Mouse (Mus musculus): ENCODE results near the gene Hsd17b3.
"Not testable (repeated sequence)": the region's sequence is repeated elsewhere in the genome, so short reads cannot be mapped to it uniquely, and the experiment has no call there.

Gene Hsd17b3

DNA sequence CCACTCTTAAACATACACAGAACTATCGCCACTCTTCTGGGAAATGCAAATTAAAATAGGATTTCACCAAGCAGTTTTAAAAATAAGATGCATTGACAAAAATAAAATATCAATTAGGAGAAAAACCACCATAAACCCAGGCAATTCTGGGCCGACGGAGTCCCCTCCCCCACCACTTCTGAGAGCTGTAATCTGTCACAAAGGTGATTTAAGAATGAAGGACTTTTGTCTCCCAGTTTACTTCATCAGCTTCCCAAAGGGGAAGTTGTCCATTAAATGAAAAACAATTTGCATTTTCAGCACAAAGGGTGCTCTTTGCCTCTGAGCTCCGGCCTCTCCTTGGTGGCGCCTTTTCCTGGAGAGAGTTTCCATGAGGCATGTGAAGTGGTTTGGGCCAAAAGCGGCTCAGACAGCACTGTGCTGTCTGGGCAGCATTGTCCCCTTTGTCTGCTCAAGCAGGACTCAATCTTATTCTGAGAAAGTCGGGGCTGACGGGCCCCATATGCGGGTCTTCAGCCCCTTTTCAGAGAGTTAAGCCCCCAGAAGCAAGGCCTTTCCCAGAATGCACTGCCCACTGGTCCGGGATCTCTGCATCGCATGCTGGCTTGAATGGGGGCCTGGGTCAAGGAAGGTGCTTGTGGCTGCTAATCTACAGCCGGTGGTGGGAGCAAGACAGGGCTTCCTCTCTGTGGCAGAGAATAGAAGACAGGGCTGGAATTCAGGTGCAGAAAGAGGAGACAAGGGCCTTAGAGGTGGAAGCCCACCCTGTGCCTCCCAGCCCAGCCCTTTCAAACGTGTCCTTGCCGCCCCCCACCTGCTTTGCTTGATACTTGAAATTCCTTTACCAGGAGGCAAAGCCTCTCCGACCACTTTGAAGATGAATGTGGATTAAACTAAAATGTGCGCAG, 7.8 kb downstream of the Hsd17b3 start:
- DNase-seq (ENCODE audit: low spot score), result peak; percentile 59

DNA sequence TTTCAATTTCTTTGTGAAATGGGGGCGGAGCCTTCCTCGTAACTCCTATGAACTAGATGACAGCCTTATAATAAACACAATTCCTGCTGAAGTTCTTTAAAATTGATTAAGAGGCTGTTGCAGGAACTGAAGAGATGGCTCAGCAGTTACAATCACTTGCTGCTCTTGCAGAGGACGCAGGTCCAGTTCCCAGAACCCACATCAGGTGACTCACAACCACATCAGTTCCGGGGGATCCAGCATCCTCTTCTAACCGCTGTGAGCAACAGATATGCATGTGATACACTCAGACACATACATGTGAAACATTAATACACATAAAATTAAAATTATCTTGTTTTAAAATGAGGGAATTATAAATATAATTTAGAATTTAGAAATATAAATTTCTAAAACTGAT, 11.4 kb downstream of the Hsd17b3 start:
- DNase-seq (ENCODE audit: low spot score), result no peak

DNA sequence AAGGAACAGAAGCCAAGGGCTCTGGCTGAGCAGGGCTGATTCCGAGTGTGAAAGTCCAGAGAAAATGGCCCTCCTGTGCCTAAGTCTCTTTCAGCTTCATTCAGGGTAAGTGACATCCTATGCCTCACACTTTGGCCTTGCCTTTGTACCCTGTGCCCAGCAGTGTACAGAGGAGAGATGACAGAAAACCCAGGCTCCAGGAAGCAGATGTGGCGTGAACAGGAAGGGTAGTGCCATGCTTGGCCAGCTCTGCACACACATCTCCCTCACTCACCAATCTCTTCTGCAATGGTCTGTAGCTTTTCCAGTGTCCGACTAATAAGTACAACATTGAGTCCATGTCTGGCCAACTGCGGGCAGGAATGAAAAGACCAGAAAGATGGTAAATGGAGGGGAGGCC, 13.0 kb downstream of the Hsd17b3 start:
- no peak for DNase-seq (ENCODE audit: low spot score)

DNA sequence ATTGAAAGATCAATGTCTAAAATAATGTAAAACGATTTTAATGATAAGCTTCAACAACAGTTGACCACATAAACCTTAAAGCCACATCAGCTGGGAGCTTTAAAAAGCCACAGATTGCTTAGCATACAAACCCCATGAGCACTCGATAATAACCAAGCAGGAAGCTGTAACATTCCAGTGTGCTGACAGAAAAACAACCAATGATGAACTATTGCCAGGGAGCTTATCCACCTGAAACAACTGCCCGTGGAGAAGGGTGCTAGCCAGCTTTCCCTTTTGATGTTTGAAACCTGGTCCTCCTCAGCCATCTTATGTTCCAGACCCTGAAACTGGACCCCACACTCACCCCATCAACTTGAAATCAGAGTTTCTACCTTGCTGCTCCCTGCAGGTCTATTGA, 22.4 kb downstream of the Hsd17b3 start:
- DNase-seq (ENCODE audit: low spot score), result no peak

DNA sequence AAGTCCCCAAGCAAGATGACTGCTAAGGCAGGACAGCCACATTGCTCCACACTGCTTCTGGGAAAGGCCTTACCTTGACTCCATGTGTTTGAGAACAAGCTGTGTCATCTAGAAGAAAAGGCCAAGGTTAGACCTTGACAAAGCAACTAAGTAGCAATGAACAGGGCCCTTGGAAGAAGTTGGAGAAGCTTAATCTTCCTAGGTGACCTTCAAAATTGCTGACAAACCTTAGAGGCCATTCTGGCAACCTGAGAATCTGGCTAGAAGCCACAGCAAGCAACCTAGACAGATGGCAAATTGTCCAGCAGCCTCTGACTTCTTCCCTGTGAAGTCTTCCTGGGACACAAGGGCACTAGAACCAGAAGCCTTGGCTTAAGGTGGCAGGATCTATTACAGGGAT, 24.8 kb downstream of the Hsd17b3 start:
- no peak for DNase-seq (ENCODE audit: low spot score)

DNA sequence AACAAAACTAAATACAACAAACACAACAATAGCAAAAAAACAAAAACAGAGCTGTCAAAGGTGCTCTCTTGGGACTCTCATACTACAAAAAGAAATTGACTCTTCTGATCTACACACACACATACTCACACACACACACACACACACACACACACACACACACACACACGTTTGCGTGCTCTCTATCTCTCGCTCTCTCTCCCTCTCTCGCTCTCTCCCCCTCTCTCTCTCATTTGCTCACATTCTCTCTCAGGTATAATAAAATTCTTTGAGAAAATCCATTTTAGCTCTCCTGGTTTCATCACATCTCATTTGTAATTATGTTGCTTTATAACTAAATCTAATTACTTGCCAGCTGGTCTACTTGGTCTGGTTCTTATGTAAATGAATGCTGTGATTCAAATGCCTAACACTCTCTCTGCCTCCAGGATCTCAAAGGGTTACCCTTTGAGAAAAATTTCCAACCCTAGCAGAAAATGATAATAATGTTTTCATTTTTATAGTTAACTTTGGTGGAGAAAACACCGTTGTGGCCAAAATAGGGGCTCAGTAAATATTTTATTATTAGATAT, 28.0 kb downstream of the Hsd17b3 start:
- DNase-seq (ENCODE audit: low spot score), result no peak

DNA sequence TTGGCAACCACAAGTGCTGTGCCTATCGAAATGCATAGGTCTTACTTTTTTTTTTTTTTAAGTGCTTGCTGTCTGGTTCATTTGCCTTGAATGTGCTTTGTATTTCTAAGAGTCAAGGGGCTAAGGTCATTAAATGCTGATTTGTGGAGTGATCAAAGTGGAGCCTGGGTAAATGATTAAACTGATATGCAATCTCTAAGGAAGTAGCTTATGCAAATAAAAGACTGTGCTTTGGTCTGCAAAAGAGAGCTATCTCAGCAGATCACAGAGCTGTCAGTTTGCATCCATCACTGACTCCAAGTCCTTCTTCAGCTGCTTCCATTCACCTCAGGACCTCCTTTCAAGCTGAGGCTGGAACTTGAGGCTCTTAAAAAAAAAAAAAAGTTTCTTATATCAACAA, 35.1 kb downstream of the Hsd17b3 start:
- no peak for DNase-seq (ENCODE audit: low spot score)

DNA sequence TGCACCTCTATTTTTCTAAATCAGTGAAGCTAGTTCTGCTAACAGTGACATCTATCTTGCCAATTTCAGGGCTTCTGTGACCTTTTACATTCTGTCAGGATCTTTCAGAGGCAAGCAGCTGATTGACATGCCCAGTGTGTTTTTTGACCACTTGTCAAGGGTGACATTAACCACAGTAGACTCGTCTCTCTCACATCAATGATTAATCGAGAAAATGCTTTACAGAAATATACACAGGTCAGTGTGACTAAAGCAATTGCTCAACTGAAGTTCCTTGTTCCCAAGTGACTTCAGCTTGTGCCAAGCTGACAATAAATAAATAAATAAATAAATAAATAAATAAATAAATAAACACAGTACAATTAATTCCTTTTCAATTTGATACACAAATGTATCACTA, 36.7 kb downstream of the Hsd17b3 start:
- not testable (repeated sequence) for DNase-seq (ENCODE audit: low spot score)

DNA sequence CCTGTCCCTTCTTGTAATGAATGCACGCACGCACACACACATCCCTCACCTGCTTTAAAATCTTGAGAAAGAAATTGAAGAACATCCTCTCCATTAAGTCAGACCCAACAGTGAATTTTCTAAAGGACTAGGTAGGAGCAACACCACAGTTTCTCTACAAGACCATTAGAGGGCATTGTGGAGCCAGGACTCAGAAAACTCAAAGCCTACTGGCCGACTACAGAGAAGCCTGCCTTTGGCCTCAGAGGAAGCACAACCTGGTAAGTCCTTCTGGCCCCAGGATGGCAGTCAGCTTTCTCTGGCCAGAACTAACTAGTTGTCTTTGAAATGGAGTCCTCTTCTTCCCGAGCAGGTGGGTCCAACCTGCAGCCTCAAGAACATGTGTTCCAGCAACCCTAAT, 38.1 kb downstream of the Hsd17b3 start:
- peak; percentile 54 for DNase-seq (ENCODE audit: low spot score)

DNA sequence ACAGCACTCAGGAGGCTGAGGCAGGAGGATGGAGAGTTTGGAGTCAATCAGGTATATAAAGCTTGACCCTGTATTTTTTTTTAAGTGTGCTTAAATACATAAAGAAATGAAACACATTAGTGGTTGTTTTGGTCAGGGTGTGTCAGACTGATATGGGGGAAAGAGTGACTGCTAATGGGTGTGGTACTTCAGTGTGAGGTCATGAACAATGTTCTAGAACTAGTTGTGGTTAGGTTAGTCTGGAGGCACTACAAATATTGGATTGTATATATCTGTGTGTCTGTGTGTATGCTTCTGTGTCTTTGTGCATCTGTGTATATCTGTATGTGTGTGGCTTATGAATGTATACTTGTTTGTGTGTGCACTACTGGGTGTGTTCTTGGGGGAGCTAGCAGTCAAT, 39.5 kb downstream of the Hsd17b3 start:
- no peak for DNase-seq (ENCODE audit: low spot score)

DNA sequence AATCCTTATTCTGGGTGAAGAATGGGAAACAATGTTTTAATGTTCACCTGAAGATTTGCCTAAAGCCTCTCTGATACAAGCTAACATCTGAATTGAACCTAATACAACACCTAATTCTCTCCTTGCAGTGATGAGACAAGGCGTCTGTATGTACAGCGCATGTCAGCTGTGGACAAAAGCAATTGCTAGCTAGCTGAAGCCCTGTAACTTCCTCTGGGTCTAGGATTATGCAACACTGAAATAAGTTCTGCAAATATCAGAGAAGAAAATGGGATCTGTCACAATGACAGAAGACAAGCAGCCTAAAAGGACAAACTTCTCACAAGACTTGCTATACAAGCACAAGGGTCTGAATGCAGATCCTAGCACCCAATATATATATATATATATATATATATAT, 40.6 kb downstream of the Hsd17b3 start:
- DNase-seq (ENCODE audit: low spot score), result no peak

DNA sequence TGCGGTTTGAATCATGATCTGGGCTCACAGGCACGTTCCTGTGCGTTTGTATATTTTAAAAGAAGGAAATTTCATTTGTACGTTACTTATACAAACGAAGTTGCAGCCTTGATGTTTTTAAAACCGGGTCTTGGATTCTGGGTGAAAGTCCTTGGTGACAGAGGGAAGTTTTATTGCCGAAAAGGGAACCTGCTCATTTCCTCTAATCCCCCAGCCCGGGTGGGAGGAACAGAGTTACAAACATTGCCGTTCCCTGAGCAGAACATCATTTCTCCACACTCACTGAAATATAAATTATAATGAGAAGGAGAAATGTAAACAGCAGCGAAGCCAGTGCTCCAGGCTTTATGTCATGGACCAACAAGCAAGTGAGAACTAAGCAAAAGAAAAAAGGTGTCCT, 49.1 kb downstream of the Hsd17b3 start:
- no peak for DNase-seq (ENCODE audit: low spot score)

DNA sequence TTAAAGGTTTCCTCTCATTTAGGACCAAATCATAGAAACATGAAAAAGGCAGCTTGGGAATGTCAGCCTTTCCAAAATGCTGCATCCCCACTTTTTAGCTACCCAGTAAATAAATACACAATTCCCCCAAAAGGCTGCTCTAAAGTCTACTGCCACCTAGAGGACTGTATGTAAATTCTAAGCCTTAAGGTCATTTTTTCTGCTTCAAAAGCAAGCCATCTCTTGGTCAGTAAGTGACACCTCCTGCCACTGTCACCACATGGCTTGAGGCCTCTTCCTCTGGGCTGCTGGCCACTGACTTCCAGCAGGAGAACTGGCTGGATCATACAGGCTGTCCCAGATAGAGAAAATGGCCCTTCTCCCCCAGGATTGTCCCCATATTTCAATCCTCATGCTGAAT, 50.9 kb downstream of the Hsd17b3 start:
- DNase-seq (ENCODE audit: low spot score), result peak; percentile 53

DNA sequence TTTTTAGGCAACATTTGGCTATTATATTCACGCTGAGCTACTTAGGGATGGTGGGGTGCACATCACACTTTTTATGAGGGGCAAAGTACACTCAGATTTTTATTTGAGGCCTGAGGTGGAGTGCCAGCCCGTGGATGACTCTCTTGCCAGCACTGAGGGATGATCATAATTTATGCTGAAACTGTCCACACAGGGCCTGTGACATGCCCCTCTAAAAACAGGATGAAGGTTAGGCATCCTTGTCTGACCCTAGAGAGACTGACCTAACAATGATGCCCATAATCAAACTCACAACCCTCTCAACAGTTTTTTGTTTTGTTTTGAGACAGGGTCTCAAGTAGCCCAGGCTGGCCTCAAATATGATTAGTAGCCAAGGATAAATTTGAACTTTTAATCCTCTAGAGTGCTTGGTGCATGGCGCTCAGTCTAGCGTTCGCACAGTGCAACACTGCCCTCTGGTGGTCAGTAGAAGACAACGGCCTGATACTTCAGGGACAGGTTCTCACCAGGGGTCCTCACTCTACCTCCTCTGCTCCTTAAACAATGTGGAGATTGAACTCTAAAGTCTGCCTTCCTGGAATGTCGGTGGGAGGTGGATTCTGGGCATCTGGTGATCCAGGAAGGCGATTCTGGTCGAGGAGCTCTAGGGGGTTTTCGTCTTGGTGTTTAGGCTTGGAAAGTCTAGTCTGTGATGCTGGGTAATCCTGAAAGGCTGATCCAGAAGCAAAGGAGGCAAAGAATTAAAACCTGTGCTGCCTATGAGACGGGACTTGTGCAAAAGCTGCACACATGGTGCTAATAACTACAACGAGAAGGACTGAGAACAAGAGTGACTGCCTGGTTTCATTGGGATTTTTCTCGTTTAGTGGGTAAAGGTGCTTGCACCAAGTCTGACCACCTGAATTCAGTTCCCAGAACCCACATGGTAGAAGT, 52.7 kb downstream of the Hsd17b3 start:
- peak; percentile 92 for DNase-seq (ENCODE audit: low spot score)

DNA sequence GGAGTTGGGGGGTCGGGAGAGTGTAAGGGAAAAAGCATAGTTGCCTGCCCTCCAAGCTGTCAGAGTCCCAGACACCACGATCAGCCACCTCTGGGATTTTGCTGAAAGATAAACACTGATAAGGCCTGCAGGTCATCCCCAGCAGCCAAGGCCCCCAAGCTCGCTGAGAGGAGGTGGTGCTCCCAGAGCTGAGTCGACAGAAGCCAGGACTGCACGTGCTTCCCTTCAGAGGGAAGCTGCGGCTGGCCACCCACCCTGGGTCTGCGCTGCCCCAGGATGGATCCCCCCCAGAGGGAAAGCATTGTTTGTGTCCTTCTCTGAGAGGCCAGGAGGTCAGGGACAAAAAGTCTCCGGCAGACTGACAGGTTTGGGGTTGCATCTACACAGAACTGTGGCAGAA, 54.0 kb downstream of the Hsd17b3 start:
- peak; percentile 43 for DNase-seq (ENCODE audit: low spot score)

DNA sequence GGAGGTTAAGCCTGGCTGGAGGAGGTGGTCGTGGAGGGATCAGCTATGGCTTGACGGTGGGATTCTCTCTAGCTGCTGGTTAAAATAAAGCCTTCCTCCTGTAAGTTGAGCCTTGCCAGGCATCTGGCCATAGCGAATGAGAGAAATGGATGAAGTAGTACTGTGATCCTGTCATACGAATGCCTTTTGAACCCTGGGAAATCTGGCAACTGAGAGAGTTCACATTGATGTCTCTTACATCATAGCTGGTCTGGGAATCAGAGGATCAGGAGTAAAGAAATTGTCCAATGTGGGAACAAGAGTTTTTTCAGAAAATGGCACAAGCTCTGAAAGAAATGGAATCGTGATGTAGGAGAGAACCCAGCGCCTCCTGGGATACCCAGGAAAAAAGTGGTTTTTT, 55.1 kb downstream of the Hsd17b3 start:
- no peak for DNase-seq (ENCODE audit: low spot score)

DNA sequence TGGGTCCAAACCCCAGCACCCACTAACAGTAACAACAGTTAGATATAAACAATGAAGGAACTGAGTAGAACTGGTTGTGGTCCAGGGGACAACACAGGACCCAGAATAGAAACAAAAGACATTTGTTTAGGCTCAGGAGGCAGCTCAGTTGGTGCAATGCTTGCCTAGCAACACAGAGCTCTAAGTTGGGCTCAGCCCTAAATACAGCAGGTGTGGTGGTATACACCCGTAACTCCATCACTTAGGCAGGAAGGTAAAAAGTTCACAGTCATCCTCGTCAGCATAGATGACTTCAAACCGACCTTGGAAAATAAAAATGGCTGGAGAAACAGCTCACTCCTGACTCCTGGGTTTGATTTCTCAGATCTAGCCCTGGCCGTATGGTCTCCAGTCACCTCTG, 55.8 kb downstream of the Hsd17b3 start:
- DNase-seq (ENCODE audit: low spot score), result no peak

DNA sequence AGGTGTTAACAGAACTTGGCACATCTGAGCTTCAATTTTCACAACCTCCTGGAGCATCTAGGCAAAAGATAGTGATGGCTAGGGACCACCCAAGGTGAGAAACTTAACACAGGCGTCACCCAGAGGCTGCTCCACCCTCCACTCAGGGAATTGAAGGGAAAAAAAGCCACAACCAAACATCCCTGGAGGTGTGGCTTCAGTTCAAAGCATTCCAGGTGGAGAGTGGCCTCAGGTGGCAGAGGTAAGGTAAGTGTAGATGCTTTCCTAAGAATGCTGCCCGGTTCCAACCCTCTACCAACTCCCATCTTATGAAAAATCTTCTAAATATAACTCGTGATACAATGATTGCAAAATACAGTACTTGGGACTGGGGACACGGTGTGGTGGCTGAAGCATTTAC, 57.8 kb downstream of the Hsd17b3 start:
- DNase-seq (ENCODE audit: low spot score), result no peak

DNA sequence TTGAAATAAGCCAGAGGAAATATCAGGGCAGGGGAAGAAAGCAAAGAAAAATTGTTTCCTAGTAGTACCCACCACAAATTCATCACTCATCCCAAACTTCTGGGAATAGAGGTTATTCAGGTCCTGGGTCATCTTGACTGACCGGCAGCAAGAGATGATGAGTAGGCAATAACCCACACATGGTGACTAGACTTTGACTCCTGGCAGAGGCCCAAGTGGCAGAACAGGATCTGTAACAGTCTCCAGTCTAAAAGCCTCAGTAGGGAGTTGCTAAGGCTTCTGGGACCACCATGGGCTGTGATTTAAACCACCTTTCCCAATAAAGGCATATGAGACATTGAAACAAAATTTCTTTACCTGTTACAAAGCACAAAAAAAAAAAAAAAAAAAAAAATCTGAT, 58.2 kb downstream of the Hsd17b3 start:
- DNase-seq (ENCODE audit: low spot score), result no peak

DNA sequence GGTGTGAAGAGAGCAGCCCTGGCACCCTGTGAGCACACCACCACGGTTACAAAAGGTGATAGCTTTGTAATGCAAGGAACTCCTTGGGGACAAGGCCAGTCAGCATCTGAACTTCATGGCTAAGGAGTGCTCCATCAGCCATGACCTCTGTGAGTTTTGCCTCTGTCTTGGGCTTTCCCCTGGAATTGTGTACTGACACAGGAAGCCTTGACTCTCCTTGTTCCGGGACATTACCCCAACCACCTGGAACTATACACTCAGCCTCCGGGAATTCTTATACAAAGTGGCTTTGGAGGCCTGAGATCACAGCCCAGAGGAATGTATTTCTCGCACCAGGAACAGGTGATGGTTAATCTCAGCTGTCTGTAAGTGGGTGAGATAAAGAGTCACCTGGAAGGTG, 64.2 kb downstream of the Hsd17b3 start:
- no peak for DNase-seq (ENCODE audit: low spot score)

DNA sequence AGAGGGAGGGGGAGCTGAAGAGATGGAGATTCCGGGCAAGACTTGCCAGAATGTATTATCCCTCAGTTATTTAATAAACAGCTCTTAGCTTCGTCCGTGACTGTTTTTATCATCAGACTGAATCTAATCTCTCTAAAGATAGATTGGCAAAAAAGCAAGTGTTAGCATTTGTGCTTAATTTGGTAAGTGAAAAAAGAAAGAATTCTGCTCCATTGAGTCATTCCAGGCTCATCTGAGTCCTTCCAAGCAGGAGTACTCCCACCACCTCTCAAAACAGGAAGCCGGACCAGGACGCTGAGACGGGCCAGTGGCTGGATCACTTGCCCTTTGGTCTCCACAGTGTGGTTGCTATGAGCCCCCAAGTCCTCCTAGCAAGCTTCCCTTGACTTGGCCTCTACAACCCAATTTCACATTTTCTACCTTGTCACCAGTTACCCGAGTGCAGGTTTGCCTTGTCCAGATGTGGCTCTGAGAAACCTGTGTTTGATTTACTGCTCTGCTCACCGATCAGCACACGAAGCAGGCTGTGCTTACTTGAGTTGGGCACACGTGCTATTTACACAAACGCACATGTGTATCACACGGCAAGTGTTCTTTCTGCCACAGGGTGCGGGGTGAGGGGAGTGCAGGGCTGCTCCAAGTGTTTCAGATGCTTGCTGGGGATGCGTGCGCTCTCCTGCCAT, 66.1 kb downstream of the Hsd17b3 start:
- DNase-seq (ENCODE audit: low spot score), result no peak

DNA sequence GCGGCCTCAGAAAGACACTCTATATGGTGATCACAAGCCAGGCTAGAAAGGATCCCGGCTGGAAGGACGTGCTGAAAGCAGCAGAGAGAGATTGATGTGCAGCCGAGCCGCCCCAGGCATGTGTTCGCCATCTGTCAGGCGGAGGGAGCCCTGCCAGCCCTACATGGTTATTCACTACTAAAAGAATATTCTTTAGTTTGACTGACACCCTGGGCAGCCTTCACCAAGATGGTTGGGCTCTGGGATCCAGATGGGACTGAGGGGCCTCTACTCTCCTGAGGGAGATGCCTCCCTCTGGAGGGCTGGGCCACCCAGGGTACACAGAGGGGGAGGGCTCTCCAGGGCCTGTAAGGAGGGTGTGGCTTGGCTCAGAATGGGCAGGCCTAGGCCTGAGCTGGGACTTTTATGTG, 68.1 kb downstream of the Hsd17b3 start:
- peak; percentile 79 for DNase-seq (ENCODE audit: low spot score)

Data from embryo, embryonic 10.5 days (tissue).